Mouse (Mus musculus): Measurements from ENCODE around the gene Brip1. TPM values are rescaled to one million over a fixed set of nuclear protein-coding genes. Genes with fewer than 3 reads are reported as not detected.

Brip1 gene
- 12.1 TPM for polyA plus RNA-seq (2014; fragmentation: Illumina TruSeq; extraction: RNeasy Lipid Tissue Mini Kit (QIAGEN cat#74804))

DNA sequence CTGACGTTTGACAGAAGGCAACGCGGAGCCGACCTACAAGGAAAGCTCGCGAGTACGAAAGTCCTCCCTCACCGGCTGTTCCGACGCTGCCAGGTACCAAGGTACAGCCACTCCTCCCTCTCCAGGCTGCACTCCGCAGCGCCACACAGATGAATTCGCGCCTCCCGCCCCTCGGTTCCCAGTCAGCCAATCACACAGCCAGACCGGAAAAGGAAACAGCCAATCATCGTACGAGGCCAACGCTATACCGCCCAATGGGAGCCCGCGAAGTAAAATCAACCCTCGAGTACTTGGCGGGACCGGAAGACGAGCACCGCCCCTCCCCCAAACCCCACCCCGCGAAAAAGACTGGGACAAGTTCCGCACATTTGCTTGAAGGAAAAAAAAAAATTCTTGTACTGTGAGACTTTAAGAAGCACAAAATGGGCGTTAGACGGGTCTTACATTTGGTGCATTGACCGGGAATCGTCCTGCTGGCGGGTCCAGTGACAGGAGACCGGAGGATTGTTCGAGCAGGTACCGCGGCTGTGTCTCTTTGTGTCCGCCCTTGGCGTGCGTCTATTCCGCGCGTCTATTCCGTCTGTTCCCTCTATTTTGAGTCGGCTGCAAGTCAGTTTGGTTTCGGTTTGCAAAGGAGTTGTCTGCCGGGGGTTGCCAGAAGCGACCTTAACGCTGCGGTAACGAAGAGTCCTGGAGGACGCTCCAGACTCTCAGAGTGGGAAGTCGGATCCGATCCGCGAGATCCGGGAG lies at the start of gene Brip1:
TSS of gene Brip1 (minus strand) at position 157 of the 750 bp plus-strand sequence.

Other genes starting within 250 kb of the Brip1 start
- gene Ints2, start 56.4 kb upstream of the Brip1 start, polyA plus RNA-seq (2014; fragmentation: Illumina TruSeq; extraction: RNeasy Lipid Tissue Mini Kit (QIAGEN cat#74804)): 29.4 TPM
- 173 TPM for gene Med13, start 156.4 kb upstream of the Brip1 start, polyA plus RNA-seq (2014; fragmentation: Illumina TruSeq; extraction: RNeasy Lipid Tissue Mini Kit (QIAGEN cat#74804))

All from ovary, adult 10 weeks (tissue).